Mouse (Mus musculus) erythroblast, embryonic 14.5 days (primary cell): ENCODE results near the gene Ly6c2. TPM values are rescaled to one million over a fixed set of nuclear protein-coding genes. Genes with fewer than 3 reads are reported as not detected.
"Not testable (repeated sequence)": the region's sequence is repeated elsewhere in the genome, so short reads cannot be mapped to it uniquely, and the experiment has no call there.

Experiments
- H3K27me3 ChIP-seq: 2 replicates; pipeline ENCODE4 v1.6.1; 2012; ENCODE audit warnings: inconsistent platforms; ENCODE audit not compliant: control insufficient read depth
- H3K36me3 ChIP-seq: 2 replicates; pipeline ENCODE4 v1.6.1; 2012; ENCODE audit warnings: mild to moderate bottlenecking, inconsistent platforms; ENCODE audit not compliant: control insufficient read depth
- H3K4me1 ChIP-seq: 2 replicates; pipeline ENCODE4 v1.6.1; 2012; ENCODE audit warnings: inconsistent platforms; ENCODE audit not compliant: control insufficient read depth
- H3K4me3 ChIP-seq: replicated peaks from 2 replicates; pipeline ENCODE3; 2012; ENCODE audit warnings: moderate library complexity, mild to moderate bottlenecking, inconsistent platforms
- H3K9me3 ChIP-seq: 2 replicates; pipeline ENCODE4 v1.6.1; 2012; ENCODE audit warnings: low read length, inconsistent platforms, mixed read lengths; ENCODE audit not compliant: control insufficient read depth
- GATA1 ChIP-seq: IDR thresholded peaks from 2 replicates; pipeline ENCODE4 v1.6.1; 2012; ENCODE audit warnings: low read length, inconsistent platforms, mixed read lengths
- TAL1 ChIP-seq: IDR thresholded peaks from 3 replicates; pipeline ENCODE4 v1.6.1; 2012; ENCODE audit warnings: low read length, inconsistent platforms, mixed read lengths
- polyA plus RNA-seq: library from polyadenylated mRNA; stranded (reverse); fragments of >175 nt; gene quantifications from 2 replicates; pipeline ENCODE4 v1.2.3, GENCODE M21; 2012

Gene Ly6c2
- 0.14 TPM in 1 of 2 replicates, not detected in the other for polyA plus RNA-seq

GRCm38 (mm10) chr15:75111861-75112630 is at the start of gene Ly6c2:
TSS of gene Ly6c2 (minus strand) at chr15:75111970.
- H3K36me3 ChIP-seq, H3K27me3 ChIP-seq, H3K9me3 ChIP-seq, H3K4me3 ChIP-seq, H3K4me1 ChIP-seq: not testable (repeated sequence)

- no peaks in the 10 kb centered on the region for H3K27me3 ChIP-seq
- no peak overlapping the region for H3K4me3 ChIP-seq
- TF ChIP-seq TAL1 = no peak
- H3K9me3 ChIP-seq = peaks cover 5% of the 10 kb centered on the region; the same call in 1 of the 2 replicates
- H3K4me1 ChIP-seq = no peaks in the 10 kb centered on the region
- H3K36me3 ChIP-seq = no peaks in the 10 kb centered on the region
These were observed 45.9 kb upstream of the Ly6c2 start for GRCm38 (mm10) chr15:75157646-75158045.

DNA sequence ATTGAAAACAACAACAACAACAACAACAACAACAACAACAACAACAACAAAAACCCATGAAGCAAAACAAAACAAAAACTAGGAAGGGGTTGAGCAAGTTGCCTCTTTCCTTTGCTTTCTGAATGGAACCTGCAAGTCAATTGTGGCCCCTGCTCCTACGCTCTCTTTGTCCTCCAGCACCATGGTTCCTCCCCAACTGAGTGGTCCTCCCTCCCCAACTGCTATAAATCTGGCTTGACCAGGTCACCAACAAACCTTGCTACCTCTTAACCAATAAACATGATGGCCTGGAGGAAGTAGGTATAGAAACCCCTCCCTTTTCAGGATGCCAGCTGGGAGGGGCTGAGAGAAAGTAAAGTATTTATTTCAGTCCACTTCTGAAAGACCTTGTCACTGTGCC is 43.2 kb upstream of the Ly6c2 start, which contains the start of gene Ly6g:
Gene Ly6g (plus strand): TSS at position 301 of the 400 bp plus-strand sequence.
- Histone ChIP-seq H3K4me3 (no peak within 1 kb of the TSS), H3K36me3 (no peaks in the 10 kb centered on the region), H3K9me3 (peaks cover 5% of the 10 kb centered on the region; the same call in 1 of the 2 replicates), H3K27me3 (no peaks in the 10 kb centered on the region), H3K4me1 (no peaks in the 10 kb centered on the region)
- TF ChIP-seq GATA1 (no peak), TAL1 (no peak)

- H3K27me3 ChIP-seq = no peaks in the 10 kb centered on the region
- no peaks in the 10 kb centered on the region for H3K9me3 ChIP-seq
- H3K36me3 ChIP-seq = no peaks in the 10 kb centered on the region
- no peak overlapping the region for H3K4me3 ChIP-seq
- TF ChIP-seq GATA1 = no peak
- TF ChIP-seq TAL1 = no peak
- H3K4me1 ChIP-seq = no peaks in the 10 kb centered on the region
These were observed 41.3 kb upstream of the Ly6c2 start for GRCm38 (mm10) chr15:75153087-75153486.

GRCm38 (mm10) chr15:75143735-75144134 is 32.0 kb upstream of the Ly6c2 start:
- H3K27me3 ChIP-seq = no peaks in the 10 kb centered on the region
- no peaks in the 10 kb centered on the region for H3K9me3 ChIP-seq
- H3K36me3 ChIP-seq = no peaks in the 10 kb centered on the region
- H3K4me1 ChIP-seq = no peaks in the 10 kb centered on the region
- no peak overlapping the region for H3K4me3 ChIP-seq
- no peak for TF ChIP-seq TAL1
- no peak for TF ChIP-seq GATA1

- not testable (repeated sequence) for H3K4me1 ChIP-seq, H3K27me3 ChIP-seq, H3K36me3 ChIP-seq, H3K9me3 ChIP-seq, H3K4me3 ChIP-seq
These were observed 30.1 kb upstream of the Ly6c2 start for GRCm38 (mm10) chr15:75141812-75142360.

- not testable (repeated sequence) for H3K4me1 ChIP-seq, H3K36me3 ChIP-seq, H3K4me3 ChIP-seq, H3K9me3 ChIP-seq, H3K27me3 ChIP-seq
These were observed 26.0 kb upstream of the Ly6c2 start for GRCm38 (mm10) chr15:75137739-75138138.

DNA sequence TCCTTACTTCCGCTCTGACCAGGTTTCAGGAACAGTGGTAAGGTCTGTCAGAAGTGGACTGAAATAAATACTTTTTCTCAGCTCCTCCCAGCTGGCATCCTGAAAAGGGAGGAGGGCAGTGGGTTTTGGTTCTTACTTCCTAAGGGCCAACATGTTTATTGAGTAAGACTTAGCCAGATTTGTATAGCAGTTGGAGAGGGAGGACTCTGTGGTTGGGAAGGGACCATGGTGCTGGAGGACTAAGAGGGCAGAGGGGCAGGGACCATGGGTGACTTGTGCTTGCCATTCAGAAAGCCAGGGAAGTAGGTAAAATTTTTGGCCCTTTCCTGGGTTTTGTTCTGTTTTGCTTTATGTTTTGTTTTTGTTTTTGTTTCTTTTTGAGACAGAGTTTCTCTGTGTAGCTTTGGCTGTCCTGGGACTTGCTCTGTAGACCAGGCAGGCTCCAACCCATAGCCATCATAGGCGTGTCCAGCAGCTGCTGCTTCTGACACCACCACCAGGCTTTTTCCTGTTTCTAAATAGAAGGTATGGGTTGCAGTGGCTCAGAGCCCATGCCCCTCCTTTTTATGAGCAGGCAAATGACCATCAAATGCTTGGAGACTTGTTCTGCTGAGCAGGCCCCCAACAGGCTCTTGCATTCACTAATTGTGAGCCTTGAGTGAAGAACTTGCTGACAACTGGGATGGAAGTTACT is 23.5 kb upstream of the Ly6c2 start:
- not testable (repeated sequence) for H3K36me3 ChIP-seq, H3K4me1 ChIP-seq, H3K4me3 ChIP-seq, H3K27me3 ChIP-seq, H3K9me3 ChIP-seq

GRCm38 (mm10) chr15:75132346-75132745 is 20.6 kb upstream of the Ly6c2 start:
- not testable (repeated sequence) for H3K4me1 ChIP-seq, H3K4me3 ChIP-seq, H3K27me3 ChIP-seq, H3K36me3 ChIP-seq, H3K9me3 ChIP-seq

- H3K36me3 ChIP-seq = no peaks in the 10 kb centered on the region
- H3K9me3 ChIP-seq = no peaks in the 10 kb centered on the region
- no peak for TF ChIP-seq GATA1
- TF ChIP-seq TAL1 = no peak
- no peaks in the 10 kb centered on the region for H3K4me1 ChIP-seq
- no peak overlapping the region for H3K4me3 ChIP-seq
- no peaks in the 10 kb centered on the region for H3K27me3 ChIP-seq
These were observed 8.3 kb upstream of the Ly6c2 start for GRCm38 (mm10) chr15:75120066-75120465.

- not testable (repeated sequence) for H3K27me3 ChIP-seq, H3K4me1 ChIP-seq, H3K9me3 ChIP-seq, H3K4me3 ChIP-seq, H3K36me3 ChIP-seq
These were observed 7.0 kb upstream of the Ly6c2 start for GRCm38 (mm10) chr15:75118742-75119141.

DNA sequence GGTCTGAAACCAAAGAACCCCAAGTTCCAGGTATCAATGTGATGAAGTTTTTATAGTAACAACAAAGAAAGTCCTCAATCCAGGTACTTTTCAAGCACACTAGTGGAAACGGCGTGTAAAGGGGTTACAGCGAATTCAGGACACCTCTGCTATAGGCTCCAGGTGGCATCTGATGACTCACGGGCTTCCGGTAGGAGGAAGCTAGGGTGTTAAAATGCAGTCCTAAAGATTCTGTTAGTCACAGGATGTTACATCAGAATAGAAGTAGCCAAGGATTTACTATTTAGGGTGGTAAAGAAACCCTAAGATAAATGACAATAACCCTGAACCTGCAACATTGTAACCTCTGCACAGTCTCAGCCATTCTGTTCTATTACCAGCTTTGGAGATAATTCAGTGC is 5.7 kb upstream of the Ly6c2 start:
- H3K9me3 ChIP-seq, H3K4me3 ChIP-seq, H3K36me3 ChIP-seq, H3K27me3 ChIP-seq, H3K4me1 ChIP-seq: not testable (repeated sequence)
